Mouse (Mus musculus) forebrain, embryonic 11.5 days (tissue): Measurements from ENCODE around the gene Avpr1b. TPM values are rescaled to one million over a fixed set of nuclear protein-coding genes. Genes with fewer than 3 reads are reported as not detected.
"Not testable (repeated sequence)": the region's sequence is repeated elsewhere in the genome, so short reads cannot be mapped to it uniquely, and the experiment has no call there.

Experiments
- ATAC-seq: fragments of 200-750 bp; cut with Nextera tagmentation; replicated peaks from 2 replicates; pipeline ENCODE4 v1.8.0; 2017; ENCODE audit warnings: moderate TSS enrichment; ENCODE audit not compliant: low FRiP score
- DNase-seq: peaks from one replicate; pipeline ENCODE4 v3.0.0-alpha.2; 2017; ENCODE audit warnings: low spot score
- H3K27ac ChIP-seq: fragments of 300-500 bp; sonication (generic); 2 replicates; pipeline ENCODE4 v1.5.1; 2014; ENCODE audit warnings: low read depth, low read length
- H3K27me3 ChIP-seq: fragments of 300-500 bp; sonication (generic); 2 replicates; pipeline ENCODE4 v1.6.1; 2014; ENCODE audit warnings: mild to moderate bottlenecking, low read length, mixed read lengths; ENCODE audit not compliant: control insufficient read depth, insufficient read depth
- H3K36me3 ChIP-seq: fragments of 300-500 bp; sonication (generic); 2 replicates; pipeline ENCODE4 v1.6.1; 2014; ENCODE audit warnings: mild to moderate bottlenecking, low read length, moderate library complexity, mixed read lengths; ENCODE audit not compliant: control insufficient read depth, insufficient read depth
- H3K4me1 ChIP-seq: fragments of 300-500 bp; sonication (generic); replicated peaks from 2 replicates; pipeline ENCODE4 v1.6.1; 2014; ENCODE audit warnings: low read length, mixed read lengths; ENCODE audit not compliant: control insufficient read depth, insufficient read depth
- H3K4me2 ChIP-seq: fragments of 300-500 bp; sonication (generic); 2 replicates; pipeline ENCODE4 v1.6.1; 2014; ENCODE audit warnings: low read depth, mild to moderate bottlenecking, low read length, moderate library complexity, mixed read lengths; ENCODE audit not compliant: severe bottlenecking
- H3K4me3 ChIP-seq: fragments of 300-500 bp; sonication (generic); 2 replicates; pipeline ENCODE4 v1.5.1; 2014; ENCODE audit warnings: low read depth, low read length
- H3K9ac ChIP-seq: fragments of 300-500 bp; sonication (generic); 2 replicates; pipeline ENCODE4 v1.6.1; 2014; ENCODE audit warnings: low read length
- H3K9me3 ChIP-seq: fragments of 300-500 bp; sonication (generic); 2 replicates; pipeline ENCODE4 v1.6.1; 2016; ENCODE audit warnings: low read length, mixed read lengths; ENCODE audit not compliant: control insufficient read depth
- WGBS: fragments of 180-500 bp; shearing (Covaris S2); extraction: QIAGEN DNeasy Blood & Tissue Kit; methylation state at CpG from one replicate; pipeline ENCODE4 v1.1.7; 2014; 5-methylcytosine and 5-hydroxymethylcytosine counted together
- polyA plus RNA-seq: library from polyadenylated mRNA; unstranded; fragments of >200 nt; fragmentation: Nextera tagmentation; extraction: Ambion mirVana; gene quantifications from 2 replicates; pipeline ENCODE4 v1.2.1, GENCODE M21; 2014

Gene Avpr1b
- 0.09 TPM in 1 of 2 replicates, not detected in the other for polyA plus RNA-seq

- Histone ChIP-seq H3K4me1 (no peaks in the 10 kb centered on the region), H3K4me3 (no peak within 1 kb of the TSS), H3K36me3 (no peaks in the 10 kb centered on the region), H3K9me3 (no peaks in the 10 kb centered on the region), H3K4me2 (no peak within 1 kb of the TSS), H3K9ac (no peak within 1 kb of the TSS), H3K27ac (no peak within 1 kb of the TSS), H3K27me3 (peaks cover 2% of the 10 kb centered on the region; the same call in 1 of the 2 replicates)
- WGBS: 57% methylated on average over 12 of the region's 12 CpGs
- ATAC-seq (no peak), DNase-seq (no peak)
These were observed at the start of gene Avpr1b for GRCm38 (mm10) chr1:131598905-131599304. Avpr1b (plus strand) TSS chr1:131599239.

GRCm38 (mm10) chr1:131551956-131552355 is 47.1 kb upstream of the Avpr1b start:
- Histone ChIP-seq H3K4me2 (no peak overlapping the region), H3K4me3 (no peak overlapping the region), H3K9me3 (no peaks in the 10 kb centered on the region), H3K36me3 (no peaks in the 10 kb centered on the region), H3K4me1 (no peaks in the 10 kb centered on the region), H3K27me3 (no peaks in the 10 kb centered on the region), H3K27ac (no peak overlapping the region), H3K9ac (no peak overlapping the region)
- no peak for ATAC-seq
- DNase-seq: no peak
- WGBS: 89% methylated on average over 2 of the region's 2 CpGs

GRCm38 (mm10) chr1:131553428-131553827 is 45.6 kb upstream of the Avpr1b start:
- no peaks in the 10 kb centered on the region for H3K36me3 ChIP-seq
- H3K27ac ChIP-seq: no peak overlapping the region
- no peak overlapping the region for H3K4me2 ChIP-seq
- no peaks in the 10 kb centered on the region for H3K9me3 ChIP-seq
- ATAC-seq (no peak), DNase-seq (no peak)
- H3K4me1 ChIP-seq: no peaks in the 10 kb centered on the region
- H3K27me3 ChIP-seq: no peaks in the 10 kb centered on the region
- H3K9ac ChIP-seq: no peak overlapping the region
- H3K4me3 ChIP-seq: no peak overlapping the region

GRCm38 (mm10) chr1:131555042-131555812 is 43.8 kb upstream of the Avpr1b start:
- Histone ChIP-seq H3K36me3 (no peaks in the 10 kb centered on the region), H3K4me2 (no peak overlapping the region), H3K4me3 (no peak overlapping the region), H3K9ac (peak overlapping the region; percentile 2; the same call in 1 of the 2 replicates), H3K27me3 (no peaks in the 10 kb centered on the region), H3K4me1 (no peaks in the 10 kb centered on the region), H3K9me3 (no peaks in the 10 kb centered on the region), H3K27ac (no peak overlapping the region)
- 6% methylated on average over 13 of the region's 13 CpGs for WGBS
- peak; percentile 86 for DNase-seq
- ATAC-seq: peak; percentile 91

GRCm38 (mm10) chr1:131560500-131560899 is 38.5 kb upstream of the Avpr1b start:
- ATAC-seq: no peak
- no peak overlapping the region for H3K9ac ChIP-seq
- no peak overlapping the region for H3K4me3 ChIP-seq
- H3K36me3 ChIP-seq: no peaks in the 10 kb centered on the region
- no peaks in the 10 kb centered on the region for H3K9me3 ChIP-seq
- H3K27ac ChIP-seq: no peak overlapping the region
- DNase-seq: no peak
- H3K4me2 ChIP-seq: no peak overlapping the region
- H3K27me3 ChIP-seq: no peaks in the 10 kb centered on the region
- no peaks in the 10 kb centered on the region for H3K4me1 ChIP-seq

GRCm38 (mm10) chr1:131562081-131562480 is 37.0 kb upstream of the Avpr1b start:
- H3K4me1 ChIP-seq: no peaks in the 10 kb centered on the region
- H3K27me3 ChIP-seq: no peaks in the 10 kb centered on the region
- no peak overlapping the region for H3K4me2 ChIP-seq
- no peak overlapping the region for H3K27ac ChIP-seq
- WGBS: 86% methylated on average over 2 of the region's 2 CpGs
- DNase-seq: no peak
- H3K9ac ChIP-seq: no peak overlapping the region
- no peaks in the 10 kb centered on the region for H3K36me3 ChIP-seq
- no peak overlapping the region for H3K4me3 ChIP-seq
- H3K9me3 ChIP-seq: no peaks in the 10 kb centered on the region
- no peak for ATAC-seq

- H3K9ac ChIP-seq, H3K27ac ChIP-seq, H3K27me3 ChIP-seq, H3K4me1 ChIP-seq, H3K9me3 ChIP-seq, H3K4me2 ChIP-seq, H3K36me3 ChIP-seq, H3K4me3 ChIP-seq: not testable (repeated sequence)
- WGBS: 34% methylated on average over 11 of the region's 11 CpGs
- peak; percentile 58 for DNase-seq
- peak; percentile 60 for ATAC-seq
These were observed 33.0 kb upstream of the Avpr1b start for GRCm38 (mm10) chr1:131566056-131566455.

GRCm38 (mm10) chr1:131569721-131570120 is 29.3 kb upstream of the Avpr1b start:
- no peaks in the 10 kb centered on the region for H3K36me3 ChIP-seq
- no peak overlapping the region for H3K27ac ChIP-seq
- H3K4me2 ChIP-seq: no peak overlapping the region
- H3K27me3 ChIP-seq: no peaks in the 10 kb centered on the region
- DNase-seq (no peak), ATAC-seq (no peak)
- WGBS: 96% methylated on average over 6 of the region's 6 CpGs
- H3K4me1 ChIP-seq: no peaks in the 10 kb centered on the region
- H3K9ac ChIP-seq: no peak overlapping the region
- no peak overlapping the region for H3K4me3 ChIP-seq
- H3K9me3 ChIP-seq: no peaks in the 10 kb centered on the region

GRCm38 (mm10) chr1:131570391-131570790 is 28.6 kb upstream of the Avpr1b start:
- H3K9ac ChIP-seq: no peak overlapping the region
- no peaks in the 10 kb centered on the region for H3K27me3 ChIP-seq
- H3K27ac ChIP-seq: no peak overlapping the region
- ATAC-seq (no peak), DNase-seq (no peak)
- no peak overlapping the region for H3K4me2 ChIP-seq
- H3K9me3 ChIP-seq: no peaks in the 10 kb centered on the region
- WGBS: 87% methylated on average over 4 of the region's 4 CpGs
- no peaks in the 10 kb centered on the region for H3K4me1 ChIP-seq
- no peaks in the 10 kb centered on the region for H3K36me3 ChIP-seq
- no peak overlapping the region for H3K4me3 ChIP-seq
